Mouse (Mus musculus): Measurements from ENCODE around the gene Map7.

The Map7 gene

GRCm38 (mm10) chr10:20234466-20234865 lies 86.2 kb downstream of the Map7 start:
- DNase-seq (ENCODE audit: low read depth, low spot score): no peak

- no peak for DNase-seq (ENCODE audit: low read depth, low spot score)
Measured at GRCm38 (mm10) chr10:20235656-20236055, 87.4 kb downstream of the Map7 start.

GRCm38 (mm10) chr10:20236241-20236640 lies 88.0 kb downstream of the Map7 start:
- DNase-seq (ENCODE audit: low read depth, low spot score): no peak

GRCm38 (mm10) chr10:20238281-20238680 lies 90.0 kb downstream of the Map7 start:
- no peak for DNase-seq (ENCODE audit: low read depth, low spot score)

GRCm38 (mm10) chr10:20240858-20241257 lies 92.6 kb downstream of the Map7 start:
- DNase-seq (ENCODE audit: low read depth, low spot score): no peak

GRCm38 (mm10) chr10:20243321-20243720 lies 95.0 kb downstream of the Map7 start:
- DNase-seq (ENCODE audit: low read depth, low spot score): no peak

- DNase-seq (ENCODE audit: low read depth, low spot score): no peak
Measured at GRCm38 (mm10) chr10:20245082-20245481, 96.8 kb downstream of the Map7 start.

GRCm38 (mm10) chr10:20249091-20249490 lies 100.8 kb downstream of the Map7 start:
- DNase-seq (ENCODE audit: low read depth, low spot score): no peak

GRCm38 (mm10) chr10:20255579-20255978 lies 107.3 kb downstream of the Map7 start:
- DNase-seq (ENCODE audit: low read depth, low spot score): no peak

GRCm38 (mm10) chr10:20257054-20257643 lies 108.9 kb downstream of the Map7 start:
- DNase-seq (ENCODE audit: low read depth, low spot score): no peak

GRCm38 (mm10) chr10:20257721-20258720 lies 109.8 kb downstream of the Map7 start:
- DNase-seq (ENCODE audit: low read depth, low spot score): no peak

- DNase-seq (ENCODE audit: low read depth, low spot score): no peak
Measured at GRCm38 (mm10) chr10:20259476-20259875, 111.2 kb downstream of the Map7 start.

- no peak for DNase-seq (ENCODE audit: low read depth, low spot score)
Measured at GRCm38 (mm10) chr10:20262896-20263295, 114.6 kb downstream of the Map7 start.

GRCm38 (mm10) chr10:20264479-20264878 lies 116.2 kb downstream of the Map7 start:
- no peak for DNase-seq (ENCODE audit: low read depth, low spot score)

- no peak for DNase-seq (ENCODE audit: low read depth, low spot score)
Measured at GRCm38 (mm10) chr10:20267032-20267431, 118.8 kb downstream of the Map7 start.

GRCm38 (mm10) chr10:20268945-20269344 lies 120.7 kb downstream of the Map7 start:
- DNase-seq (ENCODE audit: low read depth, low spot score): no peak

- no peak for DNase-seq (ENCODE audit: low read depth, low spot score)
Measured at GRCm38 (mm10) chr10:20272380-20272779, 124.1 kb downstream of the Map7 start.

GRCm38 (mm10) chr10:20273278-20273677 lies 125.0 kb downstream of the Map7 start:
- no peak for DNase-seq (ENCODE audit: low read depth, low spot score)

GRCm38 (mm10) chr10:20274022-20274421 lies 125.8 kb downstream of the Map7 start:
- no peak for DNase-seq (ENCODE audit: low read depth, low spot score)

GRCm38 (mm10) chr10:20281456-20281855 lies 133.2 kb downstream of the Map7 start:
- no peak for DNase-seq (ENCODE audit: low read depth, low spot score)

- DNase-seq (ENCODE audit: low read depth, low spot score): no peak
Measured at GRCm38 (mm10) chr10:20285289-20285975, 137.2 kb downstream of the Map7 start.
